Mouse (Mus musculus) lung, postnatal 0 days (tissue): ENCODE results near the gene Enpp7.

Experiments
- CTCF ChIP-seq: IDR thresholded peaks from 2 replicates; pipeline ENCODE4 v1.5.1; 2016; ENCODE audit warnings: antibody characterized with exemption, mild to moderate bottlenecking
- EP300 ChIP-seq: IDR thresholded peaks from 2 replicates; pipeline ENCODE4 v1.6.1; 2016; ENCODE audit warnings: antibody characterized with exemption, mild to moderate bottlenecking, control low read depth

DNA sequence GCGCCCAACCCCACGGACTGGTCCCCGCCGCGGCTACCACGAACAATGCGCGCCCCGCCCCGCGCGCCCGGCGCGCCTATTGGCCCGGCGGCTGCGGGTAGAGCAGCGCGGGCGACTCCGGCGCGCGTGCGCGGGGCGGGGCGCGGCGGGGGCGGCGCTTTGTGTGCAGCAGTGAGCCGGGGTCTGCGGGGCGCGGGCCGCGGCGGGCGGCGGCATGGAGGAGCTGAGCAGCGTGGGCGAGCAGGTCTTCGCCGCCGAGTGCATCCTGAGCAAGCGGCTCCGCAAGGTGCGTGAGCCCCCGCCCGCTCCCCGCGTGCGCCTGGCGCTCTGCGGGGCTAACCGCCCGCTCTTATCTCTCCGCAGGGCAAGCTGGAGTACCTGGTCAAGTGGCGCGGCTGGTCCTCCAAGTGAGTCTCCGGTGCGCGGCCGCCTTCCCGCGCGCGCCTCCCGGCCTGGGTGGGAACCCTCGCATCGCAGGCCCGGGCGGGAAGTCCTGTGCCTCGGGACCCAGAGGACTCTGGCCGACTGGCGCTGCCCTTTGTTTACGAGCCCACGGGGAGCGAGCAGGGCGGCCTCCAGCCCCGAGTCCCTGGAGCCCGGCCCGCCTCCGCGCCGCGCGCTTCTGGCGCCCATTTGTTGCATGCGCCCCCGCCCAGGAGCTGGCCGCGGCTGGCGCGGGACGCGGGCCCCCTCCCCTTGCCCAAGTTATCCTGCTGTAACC, 35.1 kb downstream of the Enpp7 start, which contains the start of gene Cbx2:
- TF ChIP-seq CTCF (no peak), EP300 (no peak)
